In the genomic region with DNA sequence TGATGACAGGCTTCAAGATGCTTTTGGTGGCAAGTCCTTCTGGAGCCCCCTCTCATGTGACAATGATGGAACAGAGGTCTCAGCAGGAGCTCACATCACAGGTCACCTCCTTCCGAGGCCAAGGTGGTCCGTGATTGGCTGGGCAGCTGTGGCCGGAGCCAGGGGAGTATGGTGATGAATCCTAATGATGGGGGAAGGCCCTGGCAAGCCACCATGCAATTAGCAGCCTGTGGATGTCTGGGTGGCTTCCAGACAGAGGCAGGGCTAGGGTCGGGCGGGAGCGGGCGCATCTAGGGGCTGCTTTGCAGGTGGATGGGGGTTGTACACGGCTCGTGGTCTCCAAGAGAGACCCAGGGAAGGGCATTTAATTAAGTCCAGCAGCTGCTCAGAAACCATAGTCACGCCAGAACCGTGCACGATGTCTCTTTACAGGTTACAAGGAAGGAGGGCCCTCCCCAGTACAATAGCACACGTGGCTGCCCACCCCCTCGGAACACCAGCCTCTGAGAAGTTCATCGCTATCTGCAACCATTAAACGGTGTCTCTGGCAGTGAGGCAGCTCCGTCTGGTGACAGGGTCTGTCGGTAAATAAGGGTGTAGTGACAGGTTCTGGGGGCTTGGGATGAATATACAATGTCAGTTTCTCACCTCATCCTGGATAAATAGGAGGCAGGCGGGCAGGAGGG, we compare ENCODE assay signal across 10 mouse cellular contexts.
DNase-seq lines count a peak whose midpoint lies in the region; ATAC-seq lines count a peak whose summit lies in the region.
"Had no signal": no experiment of that assay in that cellular context is flagged by ENCODE, and none has a peak within 500 bp of the region (broad histone marks: within the 10 kb centered on the region; RNA-seq: fewer than 3 reads in every experiment).

No protein-coding gene starts in this region.

- DNase-seq in cerebellum, postnatal 4 days (ENCODE audit: low spot score in 2 of 2), result peak; percentile 34 to 60
- DNase-seq in cerebellum, postnatal 25 days, result no peak
- peak; percentile 31 to 40 for DNase-seq in left cerebral cortex, postnatal 14 days (ENCODE audit: low spot score in 2 of 2)
- no peak for DNase-seq in cerebellum, adult 11 months
- no peak for DNase-seq in lung, postnatal 10 days
- DNase-seq in heart, adult 8-10 months (ENCODE audit: low spot score), result no peak

- no peak overlapping the region for H3K4me3 ChIP-seq in forebrain, embryonic 12.5 days (replicated peaks)
- no peak overlapping the region for H3K4me3 ChIP-seq in neural tube, embryonic 14.5 days (ENCODE audit: low read depth, low read length)
- H3K4me3 ChIP-seq: liver, embryonic 15.5 days had no signal

- H3K27me3 ChIP-seq in forebrain, embryonic 12.5 days, result no peaks in the 10 kb centered on the region
- peaks cover 2% of the 10 kb centered on the region; the same call in 1 of the 2 replicates for H3K27me3 ChIP-seq in neural tube, embryonic 14.5 days (ENCODE audit: control insufficient read depth, insufficient read depth, low read length)
- H3K27me3 ChIP-seq: liver, embryonic 15.5 days had no signal

- H3K4me2 ChIP-seq in forebrain, embryonic 12.5 days, result peak overlapping the region; percentile 21
- no peak overlapping the region for H3K4me2 ChIP-seq in neural tube, embryonic 14.5 days (ENCODE audit: low read depth, low read length)
- H3K4me2 ChIP-seq: liver, embryonic 15.5 days had no signal

- H3K4me1 ChIP-seq in forebrain, embryonic 12.5 days, result peaks cover 54% of the 10 kb centered on the region
- H3K4me1 ChIP-seq in neural tube, embryonic 14.5 days (ENCODE audit: control insufficient read depth, insufficient read depth, low read length), result peaks cover 16% of the 10 kb centered on the region; the same call in 1 of the 2 replicates
- H3K4me1 ChIP-seq: liver, embryonic 15.5 days had no signal

- peak overlapping the region; percentile 5; the same call in 1 of the 2 replicates for H3K9ac ChIP-seq in forebrain, embryonic 12.5 days
- no peak overlapping the region for H3K9ac ChIP-seq in neural tube, embryonic 14.5 days (replicated peaks; ENCODE audit: low read depth, low read length)
- H3K9ac ChIP-seq: liver, embryonic 15.5 days had no signal

- intact Hi-C loops in left cerebral cortex, postnatal 14 days (cut with DNase I), result no loop called here

- ATAC-seq in forebrain, embryonic 12.5 days (ENCODE audit: low FRiP score), result peak; percentile 93
- ATAC-seq in neural tube, embryonic 14.5 days (ENCODE audit: low read depth), result peak; percentile 85

- 11% methylated on average over 19 of the region's 19 CpGs for WGBS in forebrain, embryonic 12.5 days
- 6% methylated on average over 19 of the region's 19 CpGs for WGBS in neural tube, embryonic 14.5 days

- H3K36me3 ChIP-seq in forebrain, embryonic 12.5 days (replicated peaks), result no peaks in the 10 kb centered on the region
- no peaks in the 10 kb centered on the region for H3K36me3 ChIP-seq in neural tube, embryonic 14.5 days (ENCODE audit: control insufficient read depth, insufficient read depth, low read length)
- H3K36me3 ChIP-seq: liver, embryonic 15.5 days had no signal

- H3K27ac ChIP-seq in forebrain, embryonic 12.5 days, result peak overlapping the region; percentile 89
- no peak overlapping the region; the same call in 1 of the 2 replicates for H3K27ac ChIP-seq in neural tube, embryonic 14.5 days (ENCODE audit: low read depth, low read length)
- H3K27ac ChIP-seq: kidney, postnatal 0 days; liver, embryonic 15.5 days had no signal

- H3K9me3 ChIP-seq in forebrain, embryonic 12.5 days, result no peaks in the 10 kb centered on the region
- no peaks in the 10 kb centered on the region for H3K9me3 ChIP-seq in neural tube, embryonic 14.5 days (ENCODE audit: control insufficient read depth, low read length)
- H3K9me3 ChIP-seq: liver, embryonic 15.5 days had no signal

Comparison
In these comparisons a context has a peak if more than half of its experiments do, and no peak if none do; other contexts are left out.
1. DNase-seq: peak in cerebellum, postnatal 4 days (2 of 2) and left cerebral cortex, postnatal 14 days (2 of 2); none in cerebellum, postnatal 25 days (0 of 2), cerebellum, adult 11 months (single experiment), lung, postnatal 10 days (single experiment) and heart, adult 8-10 months (single experiment).